ENCODE assay signal across 10 mouse cellular contexts in genomic region chr8:123988605-123989038, GRCm38 (mm10). TPM values are rescaled to one million over a fixed set of nuclear protein-coding genes. Genes with fewer than 3 reads are reported as not detected.
DNase-seq lines count a peak whose midpoint lies in the region; ATAC-seq and TF ChIP-seq lines count a peak whose summit lies in the region.
"Had no signal": no experiment of that assay in that cellular context is flagged by ENCODE, and none has a peak within 500 bp of the region (broad histone marks: within the 10 kb centered on the region; RNA-seq: fewer than 3 reads in every experiment).

No protein-coding gene starts in this region.

- no peak overlapping the region for H3K9ac ChIP-seq in forebrain, embryonic 16.5 days (replicated peaks; ENCODE audit: low read depth, low read length)
- H3K9ac ChIP-seq in ES-E14 (ENCODE audit: insufficient read depth, low read depth, low read length, poor library complexity, severe bottlenecking) = no peak overlapping the region
- H3K9ac ChIP-seq in heart, embryonic 13.5 days = peak overlapping the region; percentile 72
- H3K9ac ChIP-seq in hindbrain, embryonic 12.5 days = no peak overlapping the region

- in situ Hi-C loops in ES-E14 (cut with MboI; ENCODE audit: low sequenced_read_pairs in 2 of 2, unreplicated experiment in 2 of 2) = no loop called here

- peaks cover 2% of the 10 kb centered on the region for H3K4me1 ChIP-seq in forebrain, embryonic 10.5 days
- no peaks in the 10 kb centered on the region; the same call in 1 of the 2 replicates for H3K4me1 ChIP-seq in forebrain, embryonic 16.5 days (replicated peaks; ENCODE audit: control insufficient read depth, insufficient read depth, low read length)
- peaks cover 0 to 9% of the 10 kb centered on the region in 2 experiments; a peak in 2 of 4 replicates for H3K4me1 ChIP-seq in ES-E14 (ENCODE audit: control insufficient read depth in 2 of 2, insufficient read depth in 2 of 2, low read length in 2 of 2, poor library complexity in 1 of 2)
- peaks cover 35% of the 10 kb centered on the region for H3K4me1 ChIP-seq in heart, embryonic 13.5 days
- H3K4me1 ChIP-seq in hindbrain, embryonic 12.5 days = no peaks in the 10 kb centered on the region
- H3K4me1 ChIP-seq: midbrain, embryonic 10.5 days had no signal

- 77% methylated on average over 6 of the region's 6 CpGs for WGBS in forebrain, embryonic 10.5 days
- WGBS in forebrain, embryonic 16.5 days = 76% methylated on average over 6 of the region's 6 CpGs
- 18% methylated on average over 6 of the region's 6 CpGs for WGBS in heart, embryonic 13.5 days
- WGBS in hindbrain, embryonic 12.5 days = 83% methylated on average over 6 of the region's 6 CpGs

- H3K27me3 ChIP-seq in forebrain, embryonic 10.5 days (ENCODE audit: poor library complexity, severe bottlenecking) = no peaks in the 10 kb centered on the region
- H3K27me3 ChIP-seq in forebrain, embryonic 16.5 days (replicated peaks; ENCODE audit: control insufficient read depth, insufficient read depth, low read length) = no peaks in the 10 kb centered on the region
- no peaks in the 10 kb centered on the region for H3K27me3 ChIP-seq in heart, embryonic 13.5 days (replicated peaks)
- no peaks in the 10 kb centered on the region for H3K27me3 ChIP-seq in hindbrain, embryonic 12.5 days

- H3K9me3 ChIP-seq in forebrain, embryonic 10.5 days = no peaks in the 10 kb centered on the region
- no peaks in the 10 kb centered on the region for H3K9me3 ChIP-seq in forebrain, embryonic 16.5 days (ENCODE audit: control insufficient read depth, low read length)
- no peaks in the 10 kb centered on the region for H3K9me3 ChIP-seq in ES-E14 (ENCODE audit: control insufficient read depth, insufficient read depth, low read depth, low read length)
- H3K9me3 ChIP-seq in heart, embryonic 13.5 days = no peaks in the 10 kb centered on the region
- H3K9me3 ChIP-seq in hindbrain, embryonic 12.5 days (replicated peaks) = no peaks in the 10 kb centered on the region
- H3K9me3 ChIP-seq: midbrain, embryonic 10.5 days had no signal

- DNase-seq in forebrain, embryonic 10.5 days (ENCODE audit: extremely low spot score, low spot score) = no peak
- no peak for DNase-seq in ES-E14 (ENCODE audit: low read depth, low spot score)
- no peak for DNase-seq in gastrocnemius, postnatal 10 days

- H3K36me3 ChIP-seq in forebrain, embryonic 10.5 days (replicated peaks) = peaks cover 5% of the 10 kb centered on the region
- no peaks in the 10 kb centered on the region for H3K36me3 ChIP-seq in forebrain, embryonic 16.5 days (ENCODE audit: control insufficient read depth, insufficient read depth)
- peaks cover 2% of the 10 kb centered on the region; the same call in 1 of the 2 replicates for H3K36me3 ChIP-seq in ES-E14 (ENCODE audit: control insufficient read depth, insufficient read depth, low read length, poor library complexity, severe bottlenecking)
- H3K36me3 ChIP-seq in heart, embryonic 13.5 days = peaks cover 4% of the 10 kb centered on the region
- H3K36me3 ChIP-seq in hindbrain, embryonic 12.5 days = 0 out of 2 replicates have a peak, but pooled peaks cover 2% of the 10 kb centered on the region

- no peak for ATAC-seq in forebrain, embryonic 16.5 days
- ATAC-seq in heart, embryonic 13.5 days (ENCODE audit: extremely low read depth, insufficient number of reproducible peaks, low FRiP score, low TSS enrichment) = no peak; the same call in 1 of the 2 replicates
- peak; percentile 51; the same call in 1 of the 2 replicates for ATAC-seq in megakaryocyte, adult 5-6 weeks (ENCODE audit: poor library complexity, severe bottlenecking)
- ATAC-seq in CD4-positive, CD25-positive, alpha-beta regulatory T cell, adult 4 months = no peak
- ATAC-seq in hindbrain, embryonic 12.5 days (ENCODE audit: low FRiP score) = no peak

- peak overlapping the region; percentile 44; the same call in 1 of the 2 replicates for H3K27ac ChIP-seq in forebrain, embryonic 10.5 days
- H3K27ac ChIP-seq in forebrain, embryonic 16.5 days (ENCODE audit: low read length) = no peak overlapping the region
- H3K27ac ChIP-seq in ES-E14 (ENCODE audit: insufficient read depth, low read depth, low read length, poor library complexity, severe bottlenecking) = no peak overlapping the region
- peak overlapping the region; percentile 87 for H3K27ac ChIP-seq in heart, embryonic 13.5 days (replicated peaks)
- H3K27ac ChIP-seq in hindbrain, embryonic 12.5 days = no peak overlapping the region
- H3K27ac ChIP-seq: layer of hippocampus, adult 2 months had no signal

- H3K4me2 ChIP-seq in forebrain, embryonic 16.5 days (ENCODE audit: low read length) = no peak overlapping the region
- H3K4me2 ChIP-seq in heart, embryonic 13.5 days = peak overlapping the region; percentile 53
- no peak overlapping the region for H3K4me2 ChIP-seq in hindbrain, embryonic 12.5 days (replicated peaks)

- H3K4me3 ChIP-seq in forebrain, embryonic 10.5 days = no peak overlapping the region
- H3K4me3 ChIP-seq in forebrain, embryonic 16.5 days (replicated peaks; ENCODE audit: low read length) = no peak overlapping the region
- H3K4me3 ChIP-seq in ES-E14 (ENCODE audit: insufficient read depth in 1 of 2, low read depth in 1 of 2, low read length in 2 of 2, poor library complexity in 1 of 2, severe bottlenecking in 1 of 2) = no peak overlapping the region
- peak overlapping the region; percentile 20 for H3K4me3 ChIP-seq in heart, embryonic 13.5 days
- no peak overlapping the region for H3K4me3 ChIP-seq in hindbrain, embryonic 12.5 days
- H3K4me3 ChIP-seq: layer of hippocampus, adult 2 months; midbrain, embryonic 10.5 days had no signal

TF ChIP-seq in ES-E14, 5 proteins besides CTCF, POLR2A, EP300 and RAD21:
- TF ChIP-seq ZC3H11A (IDR thresholded peaks at IDR 0.05; ENCODE audit: borderline replicate concordance, low read depth, low read length) (no peak), ZNF384 (IDR thresholded peaks at IDR 0.05; ENCODE audit: low read depth, low read length) (peak; percentile 4; the same call in 1 of the 2 replicates), MAFK (IDR thresholded peaks at IDR 0.05; ENCODE audit: insufficient read depth, low read depth, low read length) (no peak), HCFC1 (IDR thresholded peaks at IDR 0.05; ENCODE audit: borderline replicate concordance, insufficient read depth, low read length) (no peak), CHD2 (IDR thresholded peaks at IDR 0.05; ENCODE audit: low read depth, low read length) (no peak)

RNA-seq across cellular contexts. Expression of gene Abcb10, which starts 5.7 kb away (rescaled TPM):
- polyA plus RNA-seq in forebrain, embryonic 10.5 days (2016; fragmentation: Nextera tagmentation; extraction: Ambion mirVana) = 20.3 and 21.8 TPM in 2 replicates
- polyA plus RNA-seq in forebrain, embryonic 16.5 days (2015; fragmentation: Nextera tagmentation; extraction: Ambion mirVana) = 10.1 and 10.8 TPM in 2 replicates
- 24.6 and 32.1 TPM in 2 replicates for total RNA-seq in ES-E14 (2012; rRNA removed)
- polyA plus RNA-seq in heart, embryonic 13.5 days (2015; fragmentation: Nextera tagmentation; extraction: Ambion mirVana) = 20.0 and 20.5 TPM in 2 replicates
- 5.0 and 7.5 TPM in 2 replicates for total RNA-seq in megakaryocyte, adult 5-6 weeks (2015)
- total RNA-seq in megakaryocyte, adult 5-6 weeks (2017) = 8.5 and 9.0 TPM in 2 replicates
- polyA plus RNA-seq in CD4-positive, CD25-positive, alpha-beta regulatory T cell, adult 4 months (2017; shearing (Covaris generic)) = 1 to 10 TPM in 1 of 2 experiments, under 1 TPM in 1; 0.73 to 1.5 TPM
- 19.8 and 20.7 TPM in 2 replicates for polyA plus RNA-seq in hindbrain, embryonic 12.5 days (2016; fragmentation: Nextera tagmentation; extraction: Ambion mirVana)
- 10 to 100 TPM; 13.2 to 13.3 TPM for total RNA-seq in gastrocnemius, postnatal 10 days (2021)

RNA-seq across cellular contexts. Expression of gene Taf5l, which starts 32.6 kb away (rescaled TPM):
- polyA plus RNA-seq in forebrain, embryonic 10.5 days (2016; fragmentation: Nextera tagmentation; extraction: Ambion mirVana) = 47.6 and 48.8 TPM in 2 replicates
- polyA plus RNA-seq in forebrain, embryonic 16.5 days (2015; fragmentation: Nextera tagmentation; extraction: Ambion mirVana) = 27.1 and 30.0 TPM in 2 replicates
- 95.4 and 104 TPM in 2 replicates for total RNA-seq in ES-E14 (2012; rRNA removed)
- 24.9 and 25.7 TPM in 2 replicates for polyA plus RNA-seq in heart, embryonic 13.5 days (2015; fragmentation: Nextera tagmentation; extraction: Ambion mirVana)
- total RNA-seq in megakaryocyte, adult 5-6 weeks (2015) = 14.5 and 15.3 TPM in 2 replicates
- total RNA-seq in megakaryocyte, adult 5-6 weeks (2017) = 14.6 and 19.6 TPM in 2 replicates
- polyA plus RNA-seq in CD4-positive, CD25-positive, alpha-beta regulatory T cell, adult 4 months (2017; shearing (Covaris generic)) = 10 to 100 TPM; 12.3 to 13.2 TPM
- 32.6 and 34.4 TPM in 2 replicates for polyA plus RNA-seq in hindbrain, embryonic 12.5 days (2016; fragmentation: Nextera tagmentation; extraction: Ambion mirVana)
- 10 to 100 TPM; 15.5 to 15.6 TPM for total RNA-seq in gastrocnemius, postnatal 10 days (2021)

RNA-seq across cellular contexts. Expression of gene Urb2, which starts 32.7 kb away (rescaled TPM):
- 8.8 and 9.0 TPM in 2 replicates for polyA plus RNA-seq in forebrain, embryonic 10.5 days (2016; fragmentation: Nextera tagmentation; extraction: Ambion mirVana)
- polyA plus RNA-seq in forebrain, embryonic 16.5 days (2015; fragmentation: Nextera tagmentation; extraction: Ambion mirVana) = 4.3 and 4.6 TPM in 2 replicates
- total RNA-seq in ES-E14 (2012; rRNA removed) = 80.0 and 81.8 TPM in 2 replicates
- 2.6 and 3.3 TPM in 2 replicates for polyA plus RNA-seq in heart, embryonic 13.5 days (2015; fragmentation: Nextera tagmentation; extraction: Ambion mirVana)
- 5.5 and 6.6 TPM in 2 replicates for total RNA-seq in megakaryocyte, adult 5-6 weeks (2015)
- total RNA-seq in megakaryocyte, adult 5-6 weeks (2017) = 4.2 and 5.4 TPM in 2 replicates
- polyA plus RNA-seq in CD4-positive, CD25-positive, alpha-beta regulatory T cell, adult 4 months (2017; shearing (Covaris generic)) = 1 to 10 TPM; 2.5 to 7.8 TPM
- polyA plus RNA-seq in hindbrain, embryonic 12.5 days (2016; fragmentation: Nextera tagmentation; extraction: Ambion mirVana) = 5.9 and 6.4 TPM in 2 replicates
- 1 to 10 TPM; 7.4 to 8.4 TPM for total RNA-seq in gastrocnemius, postnatal 10 days (2021)

RNA-seq across cellular contexts. Expression of gene Nup133, which starts 39.6 kb away (rescaled TPM):
- 60.5 and 62.8 TPM in 2 replicates for polyA plus RNA-seq in forebrain, embryonic 10.5 days (2016; fragmentation: Nextera tagmentation; extraction: Ambion mirVana)
- 31.5 and 31.8 TPM in 2 replicates for polyA plus RNA-seq in forebrain, embryonic 16.5 days (2015; fragmentation: Nextera tagmentation; extraction: Ambion mirVana)
- 71.0 and 74.2 TPM in 2 replicates for total RNA-seq in ES-E14 (2012; rRNA removed)
- polyA plus RNA-seq in heart, embryonic 13.5 days (2015; fragmentation: Nextera tagmentation; extraction: Ambion mirVana) = 24.4 and 24.8 TPM in 2 replicates
- total RNA-seq in megakaryocyte, adult 5-6 weeks (2015) = 10.9 and 15.0 TPM in 2 replicates
- total RNA-seq in megakaryocyte, adult 5-6 weeks (2017) = 15.3 and 17.4 TPM in 2 replicates
- polyA plus RNA-seq in CD4-positive, CD25-positive, alpha-beta regulatory T cell, adult 4 months (2017; shearing (Covaris generic)) = 10 to 100 TPM in 1 of 2 experiments, 1 to 10 TPM in 1; 9.0 to 10.2 TPM
- 39.2 and 42.1 TPM in 2 replicates for polyA plus RNA-seq in hindbrain, embryonic 12.5 days (2016; fragmentation: Nextera tagmentation; extraction: Ambion mirVana)
- total RNA-seq in gastrocnemius, postnatal 10 days (2021) = 10 to 100 TPM; 11.6 to 14.2 TPM

Comparison
In these comparisons a context has a peak if more than half of its experiments do, and no peak if none do; other contexts are left out.
1. H3K27ac ChIP-seq: peak in forebrain, embryonic 10.5 days (single experiment) and heart, embryonic 13.5 days (single experiment); none in forebrain, embryonic 16.5 days (single experiment), ES-E14 (single experiment) and hindbrain, embryonic 12.5 days (single experiment).